Mouse (Mus musculus) CH12F3 (cell line): ENCODE results near the gene Prss16.

Experiments used
- in situ Hi-C: fragments of 300-500 bp; cut with MboI; formaldehyde crosslinking; loops from 2 replicates; pipeline ENCODE4 v1.14.3; 2020; ENCODE audit warnings: low sequenced_read_pairs

Gene Prss16

DNA sequence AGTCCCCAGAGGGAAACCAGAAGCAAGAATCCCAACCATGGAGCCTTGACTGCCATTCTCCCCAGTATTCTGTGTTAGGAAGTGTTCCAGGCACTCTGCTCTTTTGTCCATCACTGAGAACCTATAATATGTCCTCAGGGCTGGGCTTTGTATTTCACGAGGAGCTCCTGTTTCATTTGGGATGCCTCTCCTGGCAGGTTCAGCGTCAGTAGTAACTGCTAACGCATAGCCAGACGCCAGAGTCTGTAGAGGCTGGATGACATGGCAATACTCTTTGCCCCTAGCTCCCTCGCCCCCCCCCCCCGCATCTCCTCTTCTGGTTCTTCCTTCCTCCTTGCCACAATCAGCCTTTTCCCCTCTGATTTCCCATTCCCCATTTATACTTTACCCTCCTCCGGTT lies at the start of gene Prss16:
Gene Prss16, minus strand, starts transcription at position 101 of the 400 bp plus-strand sequence.
- in situ Hi-C loops = loop anchor here (25.0 kb wide), 2 partner anchors 147 to 1428 kb away; no protein-coding TSS in a partner anchor

DNA sequence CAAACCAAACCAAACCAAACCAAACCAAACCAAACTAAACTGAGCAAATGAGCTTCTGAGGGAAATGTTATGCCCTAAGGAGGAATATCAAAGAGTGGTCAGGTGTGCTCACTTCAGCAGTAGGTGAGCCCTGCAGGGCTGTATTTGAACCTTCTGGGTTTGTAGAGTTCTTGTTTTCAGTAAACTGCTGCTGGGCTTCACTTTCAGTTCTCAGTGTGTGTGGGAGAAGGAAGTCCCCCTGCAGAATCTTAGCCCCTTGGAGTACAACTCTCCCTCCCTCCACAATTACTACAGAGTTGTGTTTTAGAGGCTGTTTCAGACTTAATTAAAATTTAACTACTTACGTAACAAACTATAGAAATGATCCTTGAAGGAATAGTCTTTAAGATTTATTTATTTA lies 44.2 kb upstream of the Prss16 start:
- in situ Hi-C loops = no loop called here

- in situ Hi-C loops = no loop called here
Observed at GRCm38 (mm10) chr13:22051523-22051859, 41.9 kb upstream of the Prss16 start.

- in situ Hi-C loops = no loop called here
Observed at GRCm38 (mm10) chr13:22050591-22051522, 41.3 kb upstream of the Prss16 start.

DNA sequence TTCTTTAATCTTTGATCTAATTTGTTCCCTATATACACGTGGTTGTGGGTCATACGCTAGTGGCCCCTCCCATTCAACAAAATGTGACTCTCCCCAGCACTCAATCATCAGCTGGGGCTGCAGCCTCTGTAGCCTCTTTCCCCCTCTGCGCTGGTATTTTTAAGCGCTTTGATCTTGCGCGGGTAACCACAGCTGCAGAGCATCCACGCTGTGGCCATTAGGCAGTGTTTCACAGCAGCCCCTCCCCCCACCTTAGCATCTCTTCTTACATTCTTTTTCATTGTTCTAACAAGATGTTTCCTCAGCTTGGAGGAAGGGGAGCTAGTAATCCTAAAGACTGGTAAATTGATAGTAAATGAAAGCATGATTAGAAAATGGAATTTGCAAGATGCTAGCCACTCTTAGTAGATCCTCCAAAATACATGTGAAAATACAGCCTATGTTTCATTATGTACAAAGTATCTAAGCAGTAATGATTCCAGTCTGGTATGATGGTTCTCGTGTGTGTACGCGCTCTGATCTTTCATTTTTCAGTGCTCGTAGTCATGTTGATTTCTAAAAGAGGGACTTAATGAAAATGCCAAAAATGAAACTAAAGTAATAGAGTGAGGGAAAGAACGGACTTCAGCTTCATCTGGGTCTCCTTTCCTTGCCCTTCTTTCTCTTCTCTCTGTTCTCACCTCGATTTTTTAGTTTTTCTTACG lies 40.3 kb upstream of the Prss16 start:
- in situ Hi-C loops = loop anchor here (25.0 kb wide), 1 partner anchor 1712 kb away; the partner anchor contains the start of genes Hist1h1a, Hist1h2ab, Hist1h3a and Hist1h3b

GRCm38 (mm10) chr13:22049041-22049440 lies 39.5 kb upstream of the Prss16 start:
- in situ Hi-C loops = loop anchor here (25.0 kb wide), 1 partner anchor 1713 kb away; the partner anchor contains the start of genes Hist1h1a, Hist1h2ab, Hist1h3a and Hist1h3b

DNA sequence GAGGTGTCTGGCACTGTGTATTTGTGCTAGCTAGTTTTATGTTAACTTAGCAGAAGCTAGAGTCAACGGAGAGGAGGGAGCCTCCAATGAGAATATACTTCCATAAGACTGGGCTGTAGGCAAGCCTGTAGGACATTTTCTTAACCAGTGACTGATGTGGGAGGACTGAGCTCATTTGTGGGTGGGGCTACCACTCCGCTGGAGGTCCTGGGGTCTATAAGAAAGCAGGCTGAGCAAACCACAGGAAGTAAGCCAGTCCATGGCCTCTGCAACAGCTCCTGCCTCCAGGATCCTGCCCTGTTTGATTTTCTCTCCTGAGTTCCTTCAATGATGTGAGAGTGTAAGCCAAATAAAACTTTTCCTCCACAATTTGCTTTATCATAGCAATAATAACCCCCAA lies 35.8 kb upstream of the Prss16 start:
- in situ Hi-C loops = loop anchor here (25.0 kb wide), 1 partner anchor 1717 kb away; the partner anchor contains the start of genes Hist1h1a, Hist1h2ab, Hist1h3a and Hist1h3b

DNA sequence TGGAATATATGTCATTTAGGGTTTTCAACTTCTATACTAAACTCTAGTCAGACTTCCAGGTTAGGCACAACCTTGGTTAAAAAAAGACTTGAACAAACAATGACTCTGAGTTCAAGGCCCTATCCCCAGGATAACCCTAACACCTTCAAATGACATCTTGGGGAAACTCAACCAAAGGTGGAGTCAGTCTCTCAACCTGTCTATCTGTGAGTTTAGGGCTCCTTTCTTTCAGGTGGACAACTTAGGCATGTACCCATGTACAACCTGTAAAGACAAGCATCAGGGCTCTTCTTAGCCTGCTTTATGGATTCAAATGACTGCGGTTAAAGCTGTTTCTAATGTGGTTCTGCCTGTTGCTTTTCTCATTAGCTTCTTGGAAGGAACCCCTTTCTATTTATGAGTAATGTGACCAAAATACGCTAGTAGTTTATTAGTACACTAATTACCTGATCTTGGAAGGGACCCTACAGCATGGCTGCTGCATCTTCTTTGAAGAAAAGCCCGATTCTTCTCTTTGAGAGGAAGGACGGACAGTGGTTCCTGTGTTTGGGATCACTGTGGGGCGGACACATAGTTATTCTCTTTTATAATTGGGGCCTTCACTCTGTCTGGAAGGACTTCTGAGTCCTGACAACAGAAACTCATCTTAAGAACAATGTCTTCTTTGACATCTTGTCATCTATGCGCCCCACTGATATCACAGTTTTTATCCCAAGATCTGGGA lies 35.1 kb upstream of the Prss16 start:
- in situ Hi-C loops = loop anchor here (25.0 kb wide), 1 partner anchor 1718 kb away; the partner anchor contains the start of genes Hist1h1a, Hist1h2ab, Hist1h3a and Hist1h3b

- in situ Hi-C loops = loop anchor here (25.0 kb wide), 1 partner anchor 1719 kb away; the partner anchor contains the start of genes Hist1h1a, Hist1h2ab, Hist1h3a and Hist1h3b
Observed at GRCm38 (mm10) chr13:22043503-22044431, 34.2 kb upstream of the Prss16 start.

DNA sequence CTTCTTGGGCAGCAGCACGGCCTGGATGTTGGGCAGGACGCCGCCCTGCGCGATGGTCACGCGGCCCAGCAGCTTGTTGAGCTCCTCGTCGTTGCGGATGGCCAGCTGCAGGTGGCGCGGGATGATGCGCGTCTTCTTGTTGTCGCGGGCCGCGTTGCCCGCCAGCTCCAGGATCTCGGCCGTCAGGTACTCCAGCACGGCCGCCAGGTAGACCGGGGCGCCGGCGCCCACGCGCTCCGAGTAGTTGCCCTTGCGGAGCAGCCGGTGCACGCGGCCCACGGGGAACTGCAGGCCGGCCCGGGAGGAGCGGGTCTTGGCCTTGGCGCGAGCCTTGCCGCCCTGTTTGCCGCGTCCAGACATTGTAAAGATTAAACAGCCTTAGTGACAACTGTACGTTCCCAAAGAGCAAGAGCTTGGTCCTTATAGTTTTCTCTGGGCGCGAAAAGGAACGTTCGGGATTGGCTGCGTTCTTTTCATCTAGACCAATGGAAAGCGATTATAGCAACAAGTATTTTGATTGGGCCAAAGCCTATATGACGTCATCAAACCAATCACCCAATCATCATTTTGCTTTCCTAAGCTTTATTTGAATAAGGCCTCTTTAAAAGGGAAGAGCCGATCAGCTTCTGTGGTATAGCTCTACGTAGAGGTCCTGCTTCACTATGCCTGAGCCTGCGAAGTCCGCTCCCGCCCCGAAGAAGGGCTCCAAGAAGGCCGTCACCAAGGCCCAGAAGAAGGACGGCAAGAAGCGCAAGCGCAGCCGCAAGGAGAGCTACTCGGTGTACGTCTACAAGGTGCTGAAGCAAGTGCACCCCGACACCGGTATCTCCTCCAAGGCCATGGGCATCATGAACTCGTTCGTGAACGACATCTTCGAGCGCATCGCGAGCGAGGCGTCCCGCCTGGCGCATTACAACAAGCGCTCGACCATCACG lies 33.3 kb upstream of the Prss16 start, which contains the start of the genes Hist1h2ag and Hist1h2bj:
Gene Hist1h2ag, minus strand, starts transcription at position 377 of the 935 bp plus-strand sequence.
Gene Hist1h2bj, plus strand, starts transcription at position 647 of the 935 bp plus-strand sequence.
- in situ Hi-C loops = loop anchor here (25.0 kb wide), 1 partner anchor 1719 kb away; the partner anchor contains the start of genes Hist1h1a, Hist1h2ab, Hist1h3a and Hist1h3b

- in situ Hi-C loops = loop anchor here (25.0 kb wide), 1 partner anchor 1720 kb away; the partner anchor contains the start of genes Hist1h1a, Hist1h2ab, Hist1h3a and Hist1h3b
Observed at GRCm38 (mm10) chr13:22041651-22042567, 32.4 kb upstream of the Prss16 start.

GRCm38 (mm10) chr13:22041142-22041536 lies 31.6 kb upstream of the Prss16 start, which contains the start of gene Hist1h4i:
Hist1h4i (minus strand) TSS chr13:22041362.
- in situ Hi-C loops = loop anchor here (25.0 kb wide), 1 partner anchor 1721 kb away; the partner anchor contains the start of genes Hist1h1a, Hist1h2ab, Hist1h3a and Hist1h3b

DNA sequence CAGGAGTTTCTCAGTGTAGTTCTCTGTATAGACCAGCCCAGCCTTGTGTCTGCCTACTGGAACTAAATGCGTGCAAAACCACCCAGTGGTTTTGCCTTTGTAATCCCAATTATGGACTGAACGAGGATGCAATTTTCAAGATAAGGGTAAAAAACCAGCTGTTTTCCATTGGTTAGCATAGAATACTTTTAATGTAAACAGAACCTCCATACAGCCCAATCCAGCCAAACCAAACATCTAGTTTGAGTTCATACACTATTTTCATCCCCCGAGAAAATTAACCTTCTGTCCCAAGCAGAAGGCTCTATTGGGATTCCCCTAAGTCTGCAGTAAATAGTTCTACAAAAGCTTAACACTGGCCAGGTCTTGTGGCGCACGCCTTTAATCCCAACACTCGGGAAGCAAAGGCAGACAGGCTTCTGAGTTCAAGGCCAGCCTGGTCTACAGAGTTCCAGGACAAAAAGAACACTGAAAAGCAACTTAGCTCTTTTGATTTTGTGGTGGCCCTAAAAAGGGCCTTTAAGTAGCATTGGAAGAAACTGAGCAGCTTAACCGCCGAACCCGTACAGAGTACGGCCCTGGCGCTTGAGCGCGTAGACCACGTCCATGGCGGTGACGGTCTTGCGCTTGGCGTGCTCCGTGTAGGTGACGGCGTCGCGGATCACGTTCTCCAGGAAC lies 31.1 kb upstream of the Prss16 start:
- in situ Hi-C loops = loop anchor here (25.0 kb wide), 1 partner anchor 1722 kb away; the partner anchor contains the start of genes Hist1h1a, Hist1h2ab, Hist1h3a and Hist1h3b

DNA sequence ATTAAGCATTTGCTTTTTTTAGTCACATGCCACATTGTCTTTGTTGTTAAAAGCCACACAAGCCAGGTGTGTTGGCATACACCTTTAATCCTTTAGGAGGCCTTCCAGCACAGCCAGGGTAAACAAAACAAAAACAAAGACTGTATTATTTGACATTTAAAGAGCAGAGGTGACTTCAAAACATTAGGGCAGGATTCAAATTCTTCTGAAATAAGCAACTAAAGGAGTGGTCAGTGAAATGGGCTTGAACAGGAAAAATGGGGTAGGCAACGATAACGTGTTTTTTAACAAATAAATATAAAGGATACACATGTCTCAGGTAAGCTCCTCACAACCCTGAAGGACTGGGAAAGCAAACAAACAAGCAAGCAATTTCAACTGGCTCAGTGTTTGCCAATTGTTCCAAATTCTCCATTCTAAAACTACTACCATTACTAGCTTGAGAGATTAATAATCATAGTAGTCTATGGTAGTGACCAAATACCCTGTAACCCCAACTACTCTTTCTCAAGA lies 30.5 kb upstream of the Prss16 start:
- in situ Hi-C loops = loop anchor here (10.0 to 25.0 kb wide), 3 partner anchors 325 to 1722 kb away; partner anchors contain the start of genes Hist1h1a, Hist1h2ab, Hist1h2ai and Hist1h2bl

- in situ Hi-C loops = loop anchor here (10.0 to 25.0 kb wide), 3 partner anchors 325 to 1723 kb away; partner anchors contain the start of genes Hist1h1a, Hist1h2ab, Hist1h2ai and Hist1h2bl
Observed at GRCm38 (mm10) chr13:22039364-22039763, 29.8 kb upstream of the Prss16 start.
